Mouse (Mus musculus) heart, adult 2 months (tissue): Measurements from ENCODE around the gene Nrsn2. TPM values are rescaled to one million over a fixed set of nuclear protein-coding genes. Genes with fewer than 3 reads are reported as not detected.

Source experiments
- DNase-seq, 2 experiments: peaks; one replicate each; pipeline ENCODE4 v3.0.0; 2021
- H3K27ac ChIP-seq: fragments of 200-600 bp; 2 replicates; pipeline ENCODE4 v1.8.1; 2022
- H3K27me3 ChIP-seq: fragments of 200-500 bp; 2 replicates; pipeline ENCODE4 v1.6.1; 2012; ENCODE audit warnings: mild to moderate bottlenecking, low read length, inconsistent platforms, mixed read lengths; ENCODE audit not compliant: control insufficient read depth, insufficient read depth
- H3K36me3 ChIP-seq: fragments of 200-500 bp; 2 replicates; pipeline ENCODE4 v1.6.1; 2012; ENCODE audit warnings: low read length, inconsistent platforms; ENCODE audit not compliant: control insufficient read depth, insufficient read depth
- H3K4me1 ChIP-seq: fragments of 200-500 bp; 2 replicates; pipeline ENCODE4 v1.6.1; 2011; ENCODE audit warnings: low read length; ENCODE audit not compliant: control insufficient read depth, insufficient read depth
- H3K4me3 ChIP-seq: fragments of 200-600 bp; 2 replicates; pipeline ENCODE4 v1.8.1; 2022
- H3K79me2 ChIP-seq: fragments of 200-500 bp; replicated peaks from 2 replicates; pipeline ENCODE4 v1.6.1; 2012; ENCODE audit warnings: mild to moderate bottlenecking, inconsistent platforms, low read length, moderate library complexity, mixed read lengths; ENCODE audit not compliant: control insufficient read depth, insufficient read depth
- H3K9ac ChIP-seq: fragments of 200-500 bp; 2 replicates; pipeline ENCODE4 v1.6.1; 2012; ENCODE audit warnings: low read depth, mild to moderate bottlenecking, control low read depth, inconsistent platforms, low read length, mixed read lengths
- CTCF ChIP-seq: fragments of 200-600 bp; IDR thresholded peaks from 2 replicates; pipeline ENCODE4 v1.8.1; 2022; ENCODE audit warnings: antibody characterized with exemption, mild to moderate bottlenecking, moderate library complexity
- EP300 ChIP-seq: fragments of 200-500 bp; IDR thresholded peaks from 2 replicates; pipeline ENCODE4 v1.6.1; 2011; ENCODE audit warnings: low read depth, low read length, control low read depth; ENCODE audit not compliant: insufficient read depth
- POLR2A ChIP-seq: fragments of 200-500 bp; IDR thresholded peaks from 2 replicates; pipeline ENCODE4 v1.6.1; 2011; ENCODE audit warnings: mild to moderate bottlenecking, low read depth, low read length, control low read depth; ENCODE audit not compliant: insufficient read depth
- WGBS: fragments of 180-500 bp; shearing (Covaris S2); methylation state at CpG from one replicate; pipeline ENCODE4 v1.1.7; 2018; 5-methylcytosine and 5-hydroxymethylcytosine counted together
- intact Hi-C: fragments of 180-260 bp; cut with DNase I; formaldehyde crosslinking; loops from one replicate; pipeline ENCODE4 v1.15.1; 2025
- polyA plus RNA-seq: library from polyadenylated mRNA; depleted of rRNA; stranded (reverse); fragments of >200 nt; gene quantifications from 2 replicates; pipeline ENCODE4 v1.2.3, GENCODE M21; 2012
- total RNA-seq, 2 experiments: library from RNA; stranded (reverse); gene quantifications; 2 replicates each; pipeline ENCODE4 v1.2.3; 2021

The Nrsn2 gene
- total and polyA plus RNA-seq, 3 experiments: 0.31 TPM; not detected in 2

DNA sequence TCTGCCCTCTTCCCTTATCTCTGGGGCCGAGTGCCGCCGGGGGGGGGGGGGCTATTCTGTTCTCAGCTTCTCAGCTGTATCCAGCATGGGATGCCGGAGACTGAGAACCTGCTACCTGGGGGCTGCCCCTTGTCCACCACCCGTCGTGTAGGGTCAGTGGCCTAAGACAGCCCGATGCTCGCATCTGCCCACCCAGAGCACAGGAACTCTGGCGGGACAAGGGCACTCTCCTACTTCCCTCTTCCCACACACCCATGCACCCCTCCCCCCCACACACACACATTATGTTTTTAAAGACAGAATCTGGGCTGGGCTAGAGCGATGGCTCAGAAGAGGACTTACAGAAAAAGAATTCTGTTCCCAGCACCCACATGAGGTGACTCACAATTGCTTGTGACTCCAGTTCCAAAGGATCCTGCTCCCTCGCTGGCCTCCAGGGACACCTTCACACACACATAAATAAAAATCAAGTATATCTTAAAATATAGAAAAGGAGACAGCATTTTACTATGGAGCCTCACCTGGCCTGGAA lies 41.1 kb downstream of the Nrsn2 start:
- H3K79me2 ChIP-seq: 0 out of 2 replicates have a peak, but pooled peaks cover 1% of the 10 kb centered on the region
- no peak overlapping the region for H3K4me3 ChIP-seq
- no peaks in the 10 kb centered on the region for H3K27me3 ChIP-seq
- no peak overlapping the region for H3K9ac ChIP-seq
- DNase-seq: no peak
- 60% methylated on average over 11 of the region's 11 CpGs for WGBS
- no peaks in the 10 kb centered on the region for H3K36me3 ChIP-seq
- no peak overlapping the region for H3K27ac ChIP-seq
- intact Hi-C loops: no loop called here
- TF ChIP-seq POLR2A (no peak), EP300 (no peak), CTCF (no peak)
- H3K4me1 ChIP-seq: peaks cover 3% of the 10 kb centered on the region

DNA sequence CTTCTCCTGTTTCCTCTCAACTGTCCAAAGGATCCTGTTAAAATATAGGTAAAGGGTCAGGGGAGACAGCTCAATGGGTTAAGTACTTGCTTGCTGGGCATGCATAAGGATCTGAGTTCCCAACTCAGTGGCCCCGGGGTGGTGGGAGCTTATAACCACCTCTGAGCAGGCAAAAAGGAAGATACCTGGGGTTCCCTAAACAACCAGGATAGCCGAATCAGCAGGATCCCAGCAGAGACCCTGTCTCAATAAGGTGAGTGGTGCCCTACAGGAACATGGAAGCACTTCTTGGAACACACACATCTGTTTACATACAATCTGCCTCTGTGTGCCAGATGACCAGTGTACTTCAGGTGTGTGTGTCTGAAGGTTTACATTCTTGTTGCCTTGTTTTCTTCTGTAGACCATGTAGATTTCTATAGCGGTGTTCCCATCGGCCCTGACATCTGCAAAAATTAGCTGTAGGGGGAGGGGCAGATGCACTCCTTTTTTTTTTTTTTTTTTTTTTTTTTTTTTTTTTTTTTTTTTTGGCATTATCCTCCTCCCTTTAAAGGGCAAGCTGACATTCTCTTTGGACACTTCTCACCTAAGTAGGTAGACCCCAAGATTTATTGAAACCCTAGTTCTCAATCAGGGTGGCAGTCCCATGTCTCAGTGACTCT lies 43.0 kb downstream of the Nrsn2 start:
- Histone ChIP-seq H3K36me3 (peaks cover 5% of the 10 kb centered on the region), H3K4me3 (no peak overlapping the region), H3K27ac (no peak overlapping the region; the same call in 1 of the 2 replicates), H3K9ac (no peak overlapping the region), H3K79me2 (0 out of 2 replicates have a peak, but pooled peaks cover 1% of the 10 kb centered on the region), H3K27me3 (no peaks in the 10 kb centered on the region), H3K4me1 (peaks cover 4% of the 10 kb centered on the region)
- intact Hi-C loops: loop anchor here (1.0 to 5.0 kb wide), 4 partner anchors 9 to 107 kb away; partner anchors contain the start of gene Csnk2a1
- TF ChIP-seq POLR2A (no peak), EP300 (no peak), CTCF (no peak)
- DNase-seq: no peak
- WGBS: 75% methylated on average over 4 of the region's 4 CpGs

GRCm38 (mm10) chr2:152332101-152332825 lies 44.2 kb downstream of the Nrsn2 start, which contains the start of gene Rbck1:
TSS of gene Rbck1 (minus strand) at chr2:152332653.
- Histone ChIP-seq H3K9ac (peak within 1 kb of the TSS; percentile 81), H3K4me1 (peaks cover 7% of the 10 kb centered on the region), H3K27me3 (no peaks in the 10 kb centered on the region), H3K27ac (peak within 1 kb of the TSS; percentile 97), H3K4me3 (peak within 1 kb of the TSS; percentile 80), H3K79me2 (0 out of 2 replicates have a peak, but pooled peaks cover 1% of the 10 kb centered on the region), H3K36me3 (peaks cover 8% of the 10 kb centered on the region)
- under 1% methylated on average over 54 of the region's 54 CpGs for WGBS
- DNase-seq: peak; percentile 92 to 94
- TF ChIP-seq POLR2A (peak; percentile 94), CTCF (peak; percentile 26), EP300 (0 out of 2 replicates have a peak, but pooled peaks have one; percentile 82)
- intact Hi-C loops: loop anchor here (2.0 to 5.0 kb wide), 3 partner anchors 35 to 105 kb away; partner anchors contain the start of gene Csnk2a1

- intact Hi-C loops: loop anchor here (5.0 kb wide), 1 partner anchor 36 kb away; no protein-coding TSS in a partner anchor
- 31% methylated on average over 7 of the region's 7 CpGs for WGBS
- peak overlapping the region; percentile 80; the same call in 1 of the 2 replicates for H3K4me3 ChIP-seq
- TF ChIP-seq POLR2A (no peak), CTCF (no peak), EP300 (no peak)
- H3K9ac ChIP-seq: no peak overlapping the region
- H3K79me2 ChIP-seq: 0 out of 2 replicates have a peak, but pooled peaks cover 1% of the 10 kb centered on the region
- no peak for DNase-seq
- H3K4me1 ChIP-seq: peaks cover 7% of the 10 kb centered on the region
- peaks cover 8% of the 10 kb centered on the region for H3K36me3 ChIP-seq
- H3K27ac ChIP-seq: no peak overlapping the region
- no peaks in the 10 kb centered on the region for H3K27me3 ChIP-seq
Observed at GRCm38 (mm10) chr2:152330858-152331423, 45.5 kb downstream of the Nrsn2 start.

- Histone ChIP-seq H3K9ac (no peak overlapping the region), H3K27me3 (no peaks in the 10 kb centered on the region), H3K36me3 (peaks cover 8% of the 10 kb centered on the region), H3K4me1 (peaks cover 7% of the 10 kb centered on the region), H3K79me2 (0 out of 2 replicates have a peak, but pooled peaks cover 1% of the 10 kb centered on the region), H3K4me3 (no peak overlapping the region), H3K27ac (peak overlapping the region; percentile 29)
- WGBS: 46% methylated on average over 5 of the region's 5 CpGs
- DNase-seq: peak in 1 of 2 experiments; percentile 50
- intact Hi-C loops: no loop called here
- peak; percentile 79 for TF ChIP-seq EP300
- TF ChIP-seq CTCF: no peak
- peak; percentile 60; the same call in 1 of the 2 replicates for TF ChIP-seq POLR2A
Observed at GRCm38 (mm10) chr2:152327980-152328379, 48.5 kb downstream of the Nrsn2 start.
